Mouse (Mus musculus): ENCODE measurements around the gene Actn3. TPM values are rescaled to one million over a fixed set of nuclear protein-coding genes. Genes with fewer than 3 reads are reported as not detected.

The Actn3 gene
- polyA plus RNA-seq, 1 experiment from 2014 or later: 2.3 TPM

DNA sequence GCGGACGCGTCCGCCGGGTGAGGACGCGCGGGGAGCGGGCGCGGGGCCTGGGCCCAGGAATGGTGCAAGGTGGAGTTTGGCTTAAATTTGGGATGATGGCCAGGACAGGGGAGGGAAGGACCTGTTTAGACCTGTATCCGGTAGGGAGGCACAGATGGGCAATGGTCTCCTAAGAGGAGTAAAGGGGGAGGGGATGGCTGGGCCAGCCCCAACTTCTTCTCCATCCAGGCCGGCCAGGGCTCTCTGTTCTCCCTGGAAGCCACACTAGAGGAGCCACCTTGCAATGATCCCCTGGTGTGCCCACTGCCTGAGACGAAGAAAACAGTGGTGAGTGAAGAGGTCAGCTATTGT, 22.3 kb downstream of the Actn3 start:
- peak overlapping the region; percentile 66 for H3K9ac ChIP-seq
- H3K27me3 ChIP-seq: no peaks in the 10 kb centered on the region
- H3K4me1 ChIP-seq (replicated peaks): peaks cover 16% of the 10 kb centered on the region
- under 1% methylated on average over 14 of the region's 14 CpGs for WGBS
- H3K36me3 ChIP-seq: peaks cover 16% of the 10 kb centered on the region; the same call in 1 of the 2 replicates
- peak overlapping the region; percentile 81 for H3K4me2 ChIP-seq
- no peaks in the 10 kb centered on the region for H3K9me3 ChIP-seq
- H3K4me3 ChIP-seq: peak overlapping the region; percentile 54
- peak overlapping the region; percentile 16; the same call in 1 of the 2 replicates for H3K27ac ChIP-seq (replicated peaks)
- ATAC-seq (ENCODE audit: low FRiP score, low read depth): no peak; the same call in none of the 2 replicates

DNA sequence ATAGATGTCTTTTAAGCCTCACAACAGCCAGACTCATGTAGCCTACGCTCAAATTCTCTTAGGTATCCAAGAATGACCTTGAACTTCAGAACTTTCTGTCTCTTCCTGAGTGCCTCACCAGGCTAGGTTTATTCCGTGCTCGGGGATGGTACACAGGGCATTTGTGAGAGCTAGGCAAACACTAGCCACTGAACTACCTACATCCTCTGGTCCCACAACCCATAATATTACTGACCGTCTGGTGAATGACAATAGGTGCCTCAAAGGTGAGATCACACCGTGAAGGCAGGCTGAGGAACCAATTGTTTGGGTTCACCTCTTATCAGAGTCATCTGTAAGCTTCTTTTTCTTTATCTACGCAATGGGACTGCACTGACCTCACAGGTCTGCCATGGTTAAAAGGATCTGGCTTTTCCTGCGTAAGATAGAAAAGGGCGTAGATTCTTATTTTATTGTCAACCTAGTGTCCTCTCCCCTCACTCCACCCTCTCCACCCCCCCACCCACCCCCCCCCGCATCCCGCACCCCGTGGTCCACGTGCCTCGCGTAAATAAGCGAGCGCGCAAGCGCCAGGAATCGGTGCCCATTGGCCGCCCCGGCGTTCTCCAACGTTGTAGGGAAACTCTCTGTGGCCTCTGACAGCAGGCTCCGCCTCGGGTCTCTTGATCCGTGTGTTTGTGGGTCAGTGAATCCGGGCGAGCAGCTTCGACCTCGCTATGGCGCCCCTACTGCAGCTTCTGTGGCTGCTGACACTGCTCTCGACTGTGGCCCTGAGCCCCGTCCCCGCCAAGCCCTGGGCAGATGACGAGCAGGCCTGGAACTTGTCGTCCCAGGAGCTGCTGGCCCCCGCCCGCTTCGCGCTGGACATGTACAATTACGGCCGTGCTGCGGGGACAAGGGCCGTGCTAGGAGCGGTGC, 22.9 kb downstream of the Actn3 start, which contains the start of gene Ctsf:
Ctsf (plus strand) TSS at position 579 of the 918 bp plus-strand sequence.
- peak; percentile 94 for ATAC-seq (ENCODE audit: low FRiP score, low read depth)
- H3K4me1 ChIP-seq (replicated peaks): peaks cover 16% of the 10 kb centered on the region
- H3K4me3 ChIP-seq: peak within 1 kb of the TSS; percentile 54
- 3% methylated on average over 45 of the region's 45 CpGs for WGBS
- peaks cover 12% of the 10 kb centered on the region; the same call in 1 of the 2 replicates for H3K36me3 ChIP-seq
- H3K4me2 ChIP-seq: peak within 1 kb of the TSS; percentile 81
- peak within 1 kb of the TSS; percentile 16; the same call in 1 of the 2 replicates for H3K27ac ChIP-seq (replicated peaks)
- peak within 1 kb of the TSS; percentile 66 for H3K9ac ChIP-seq
- no peaks in the 10 kb centered on the region for H3K27me3 ChIP-seq
- no peaks in the 10 kb centered on the region for H3K9me3 ChIP-seq

DNA sequence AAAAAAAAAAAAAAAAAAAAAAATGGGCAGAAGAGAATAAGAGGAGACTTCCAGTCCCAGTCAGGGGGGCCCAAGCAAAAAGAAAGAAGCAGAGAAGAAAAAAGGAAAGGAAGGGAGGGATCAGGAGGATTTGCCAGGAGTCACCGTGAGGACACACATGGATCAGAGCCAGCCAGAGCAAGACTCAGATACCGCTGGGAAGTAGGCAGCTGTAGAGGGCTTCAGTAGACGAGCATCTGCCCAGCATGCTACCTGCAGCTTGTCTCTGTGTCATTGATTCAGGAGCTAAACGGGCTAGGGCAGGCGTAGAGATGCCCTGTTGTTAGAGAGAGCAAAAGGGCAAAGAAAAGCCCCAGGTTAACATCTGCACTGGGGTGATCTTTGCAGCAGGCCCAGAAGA, 27.4 kb downstream of the Actn3 start:
- Histone ChIP-seq H3K27ac (replicated peaks) (no peak overlapping the region), H3K36me3 (no peaks in the 10 kb centered on the region), H3K4me1 (replicated peaks) (peaks cover 5% of the 10 kb centered on the region), H3K4me3 (no peak overlapping the region), H3K4me2 (no peak overlapping the region), H3K9me3 (no peaks in the 10 kb centered on the region), H3K27me3 (no peaks in the 10 kb centered on the region), H3K9ac (no peak overlapping the region)
- ATAC-seq (ENCODE audit: low FRiP score, low read depth): no peak
- 47% methylated on average over 5 of the region's 5 CpGs for WGBS

- H3K27me3 ChIP-seq: no peaks in the 10 kb centered on the region
- no peak overlapping the region for H3K27ac ChIP-seq (replicated peaks)
- no peaks in the 10 kb centered on the region for H3K9me3 ChIP-seq
- H3K4me2 ChIP-seq: no peak overlapping the region
- H3K4me3 ChIP-seq: no peak overlapping the region
- H3K9ac ChIP-seq: no peak overlapping the region
- peaks cover 4% of the 10 kb centered on the region for H3K4me1 ChIP-seq (replicated peaks)
- no peak for ATAC-seq (ENCODE audit: low FRiP score, low read depth)
- WGBS: 43% methylated on average over 4 of the region's 4 CpGs
- no peaks in the 10 kb centered on the region for H3K36me3 ChIP-seq
Measured at GRCm38 (mm10) chr19:4849800-4850199, 27.9 kb downstream of the Actn3 start.

DNA sequence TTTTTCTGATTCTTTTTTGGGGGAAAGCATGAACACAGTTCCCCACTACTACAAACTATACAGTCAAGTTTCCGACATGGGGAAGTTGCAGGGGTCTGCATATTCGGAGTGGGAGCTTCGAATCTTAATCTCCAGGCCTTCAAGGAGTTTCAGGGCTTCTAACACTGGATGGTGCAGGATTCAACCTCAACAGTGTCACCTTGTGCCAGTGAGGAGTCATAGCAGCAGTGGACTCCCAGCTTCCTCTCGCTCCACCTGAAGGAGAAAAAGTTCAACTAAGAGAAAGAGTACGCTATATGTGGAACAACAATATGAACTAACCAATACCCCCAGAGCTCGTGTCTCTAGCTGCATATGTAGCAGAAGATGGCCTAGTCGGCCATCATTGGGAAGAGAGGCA, 30.2 kb downstream of the Actn3 start:
- no peak overlapping the region for H3K4me2 ChIP-seq
- no peaks in the 10 kb centered on the region for H3K36me3 ChIP-seq
- no peak overlapping the region for H3K4me3 ChIP-seq
- no peaks in the 10 kb centered on the region for H3K9me3 ChIP-seq
- H3K4me1 ChIP-seq (replicated peaks): no peaks in the 10 kb centered on the region
- H3K27ac ChIP-seq (replicated peaks): no peak overlapping the region
- H3K9ac ChIP-seq: no peak overlapping the region
- no peak for ATAC-seq (ENCODE audit: low FRiP score, low read depth)
- WGBS: 39% methylated on average over 7 of the region's 7 CpGs
- no peaks in the 10 kb centered on the region for H3K27me3 ChIP-seq

DNA sequence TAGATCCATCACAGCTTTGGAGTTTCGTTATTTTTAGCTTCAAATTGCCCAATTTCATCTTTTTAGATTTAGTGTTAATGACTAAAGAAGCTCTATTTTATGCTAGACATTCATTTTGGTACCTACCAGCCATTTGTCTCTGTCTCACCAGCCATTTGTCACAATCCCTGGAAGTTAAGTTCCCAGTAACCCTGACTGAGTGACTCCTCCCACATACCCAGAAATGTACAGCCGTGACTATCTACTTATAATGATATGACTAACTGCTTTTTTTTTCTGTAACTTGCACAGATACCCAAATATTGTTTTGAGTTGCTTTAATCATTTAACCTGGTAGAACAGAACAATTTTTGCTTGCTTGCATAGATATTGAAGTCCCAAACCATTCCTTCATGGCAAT, 31.9 kb downstream of the Actn3 start:
- Histone ChIP-seq H3K27me3 (peaks cover 12% of the 10 kb centered on the region), H3K4me1 (replicated peaks) (no peaks in the 10 kb centered on the region), H3K27ac (replicated peaks) (no peak overlapping the region), H3K36me3 (no peaks in the 10 kb centered on the region), H3K4me2 (no peak overlapping the region), H3K9me3 (no peaks in the 10 kb centered on the region), H3K9ac (no peak overlapping the region), H3K4me3 (no peak overlapping the region)
- no peak for ATAC-seq (ENCODE audit: low FRiP score, low read depth)
- 84% methylated on average over 2 of the region's 2 CpGs for WGBS

DNA sequence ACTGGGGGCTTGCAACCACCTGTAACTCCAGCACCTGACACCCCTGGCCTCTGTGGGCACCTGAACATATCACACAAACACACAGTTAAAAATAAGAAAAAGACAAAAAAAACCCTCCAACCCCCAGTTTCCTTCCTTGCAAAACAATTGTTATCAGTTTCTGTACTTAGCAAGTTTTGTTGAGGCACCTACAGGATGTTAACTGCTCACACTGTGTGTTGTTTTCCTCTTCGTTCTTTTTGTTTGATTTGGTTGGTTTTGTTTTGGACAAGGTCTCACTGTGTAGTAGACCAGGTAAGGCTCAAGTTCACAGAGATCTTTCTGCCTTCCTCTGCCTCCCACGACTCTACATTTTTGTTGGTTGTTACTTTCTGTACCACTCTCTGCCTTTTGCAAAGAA, 35.1 kb downstream of the Actn3 start:
- no peak for ATAC-seq (ENCODE audit: low FRiP score, low read depth)
- H3K9me3 ChIP-seq: no peaks in the 10 kb centered on the region

DNA sequence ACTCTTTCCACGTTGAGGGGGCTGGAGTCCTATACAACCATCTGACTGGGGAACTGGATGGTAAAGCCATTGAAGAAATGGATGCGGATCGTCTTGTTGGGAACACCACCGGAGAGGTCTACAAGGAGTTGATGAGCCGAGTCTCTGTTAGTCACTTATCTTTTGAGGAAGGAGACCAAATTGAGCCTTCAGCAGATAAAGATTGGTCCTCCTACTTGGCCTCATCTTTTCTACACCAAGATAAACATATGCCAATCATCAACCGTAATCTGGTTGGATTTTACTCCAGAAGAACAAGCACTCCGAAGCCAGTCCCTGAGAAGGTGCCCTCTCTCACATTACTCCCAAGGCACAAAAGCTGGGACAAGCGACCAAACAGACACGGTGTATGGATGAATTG, 36.9 kb downstream of the Actn3 start:
- Histone ChIP-seq H3K9ac (no peak overlapping the region), H3K36me3 (no peaks in the 10 kb centered on the region), H3K27me3 (peaks cover 23% of the 10 kb centered on the region), H3K4me2 (no peak overlapping the region), H3K4me3 (no peak overlapping the region), H3K27ac (replicated peaks) (no peak overlapping the region), H3K4me1 (replicated peaks) (peaks cover 17% of the 10 kb centered on the region), H3K9me3 (no peaks in the 10 kb centered on the region)
- WGBS: 87% methylated on average over 9 of the region's 9 CpGs
- ATAC-seq (ENCODE audit: low FRiP score, low read depth): no peak

More for the DNA sequence above, 35.1 kb downstream of the Actn3 start:
- no peak overlapping the region for H3K9ac ChIP-seq
- no peak overlapping the region for H3K4me2 ChIP-seq
- H3K4me1 ChIP-seq (replicated peaks): peaks cover 17% of the 10 kb centered on the region
- H3K4me3 ChIP-seq: no peak overlapping the region
- peaks cover 23% of the 10 kb centered on the region for H3K27me3 ChIP-seq
- no peaks in the 10 kb centered on the region for H3K36me3 ChIP-seq
- H3K27ac ChIP-seq (replicated peaks): no peak overlapping the region
- 77% methylated on average over 2 of the region's 2 CpGs for WGBS

- no peaks in the 10 kb centered on the region for H3K9me3 ChIP-seq
- peaks cover 23% of the 10 kb centered on the region for H3K27me3 ChIP-seq
- H3K4me1 ChIP-seq (replicated peaks): peaks cover 17% of the 10 kb centered on the region
- peak within 1 kb of the TSS; percentile 60 for H3K9ac ChIP-seq
- H3K36me3 ChIP-seq: no peaks in the 10 kb centered on the region
- no peak within 1 kb of the TSS for H3K27ac ChIP-seq (replicated peaks)
- peak within 1 kb of the TSS; percentile 56 for H3K4me3 ChIP-seq
- WGBS: under 1% methylated on average over 25 of the region's 25 CpGs
- H3K4me2 ChIP-seq: peak within 1 kb of the TSS; percentile 95
- ATAC-seq (ENCODE audit: low FRiP score, low read depth): peak; percentile 98
Measured at GRCm38 (mm10) chr19:4839149-4839548, 38.6 kb downstream of the Actn3 start, which contains the start of the genes Ccs and Ccdc87. Gene Ccs (minus strand): TSS chr19:4839332. Gene Ccdc87 (plus strand): TSS chr19:4839366.

- WGBS: 36% methylated on average over 10 of the region's 10 CpGs
- Histone ChIP-seq H3K36me3 (no peaks in the 10 kb centered on the region), H3K9ac (peak overlapping the region; percentile 60), H3K9me3 (no peaks in the 10 kb centered on the region), H3K4me3 (peak overlapping the region; percentile 56), H3K27me3 (peaks cover 23% of the 10 kb centered on the region), H3K27ac (replicated peaks) (no peak overlapping the region), H3K4me1 (replicated peaks) (peaks cover 17% of the 10 kb centered on the region), H3K4me2 (peak overlapping the region; percentile 95)
- ATAC-seq (ENCODE audit: low FRiP score, low read depth): no peak
Measured at GRCm38 (mm10) chr19:4838526-4839140, 39.1 kb downstream of the Actn3 start.

- Histone ChIP-seq H3K27ac (replicated peaks) (no peak overlapping the region), H3K36me3 (peaks cover 6% of the 10 kb centered on the region; the same call in 1 of the 2 replicates), H3K4me1 (replicated peaks) (peaks cover 17% of the 10 kb centered on the region), H3K4me3 (no peak overlapping the region), H3K27me3 (peaks cover 23% of the 10 kb centered on the region), H3K9me3 (no peaks in the 10 kb centered on the region), H3K9ac (no peak overlapping the region), H3K4me2 (no peak overlapping the region)
- 95% methylated on average over 6 of the region's 6 CpGs for WGBS
- ATAC-seq (ENCODE audit: low FRiP score, low read depth): no peak
Measured at GRCm38 (mm10) chr19:4837049-4837448, 40.7 kb downstream of the Actn3 start.

DNA sequence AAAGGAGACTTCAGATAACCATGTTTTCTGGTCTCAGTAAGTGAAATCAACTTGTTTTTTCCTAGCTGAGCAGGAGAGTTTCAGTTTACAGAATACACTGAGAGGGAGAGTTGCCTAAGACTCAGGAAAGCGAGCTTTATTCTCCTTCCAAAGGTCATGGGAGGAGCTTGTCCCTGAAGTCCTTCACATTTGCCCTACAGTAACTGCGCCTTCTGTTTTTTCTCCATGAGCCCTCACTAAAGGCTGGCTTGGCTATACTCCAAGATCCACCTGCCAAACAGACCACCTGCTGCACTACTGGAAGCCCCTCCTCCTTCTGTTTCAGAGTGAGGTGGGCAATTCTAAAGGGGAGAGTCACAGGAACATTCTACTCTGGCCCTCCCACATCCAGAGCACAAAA, 41.6 kb downstream of the Actn3 start:
- 76% methylated on average over 2 of the region's 2 CpGs for WGBS
- no peak overlapping the region for H3K27ac ChIP-seq (replicated peaks)

More for the DNA sequence above, 41.6 kb downstream of the Actn3 start:
- Histone ChIP-seq H3K9ac (no peak overlapping the region), H3K4me2 (no peak overlapping the region), H3K36me3 (peaks cover 6% of the 10 kb centered on the region; the same call in 1 of the 2 replicates), H3K4me1 (replicated peaks) (peaks cover 17% of the 10 kb centered on the region), H3K9me3 (no peaks in the 10 kb centered on the region), H3K4me3 (no peak overlapping the region), H3K27me3 (peaks cover 14% of the 10 kb centered on the region)
- ATAC-seq (ENCODE audit: low FRiP score, low read depth): no peak

Measured in hindbrain, embryonic 15.5 days (tissue).